Mouse (Mus musculus) intestine, embryonic 16.5 days (tissue): Measurements from ENCODE around the gene Pax8. TPM values are rescaled to one million over a fixed set of nuclear protein-coding genes. Genes with fewer than 3 reads are reported as not detected.

Experiments
- ATAC-seq: fragments of 200-750 bp; cut with Nextera tagmentation; 2 replicates; pipeline ENCODE4 v1.8.0; 2017; ENCODE audit warnings: moderate TSS enrichment, moderate library complexity
- H3K27ac ChIP-seq: fragments of 300-500 bp; sonication (generic); 2 replicates; pipeline ENCODE4 v1.5.1; 2014; ENCODE audit warnings: mild to moderate bottlenecking, low read length
- H3K27me3 ChIP-seq: fragments of 300-500 bp; sonication (generic); replicated peaks from 2 replicates; pipeline ENCODE4 v1.6.1; 2014; ENCODE audit warnings: low read length, control low read depth, mixed read lengths; ENCODE audit not compliant: control insufficient read depth, insufficient read depth
- H3K36me3 ChIP-seq: fragments of 300-500 bp; sonication (generic); 2 replicates; pipeline ENCODE4 v1.6.1; 2014; ENCODE audit warnings: low read length, control low read depth; ENCODE audit not compliant: control insufficient read depth, insufficient read depth
- H3K4me1 ChIP-seq: fragments of 300-500 bp; sonication (generic); 2 replicates; pipeline ENCODE4 v1.6.1; 2014; ENCODE audit warnings: low read length, control low read depth, mixed read lengths; ENCODE audit not compliant: control insufficient read depth, insufficient read depth
- H3K4me2 ChIP-seq: fragments of 300-500 bp; sonication (generic); 2 replicates; pipeline ENCODE4 v1.6.1; 2014; ENCODE audit warnings: low read depth, low read length, control low read depth
- H3K4me3 ChIP-seq: fragments of 300-500 bp; sonication (generic); 2 replicates; pipeline ENCODE4 v1.5.1; 2014; ENCODE audit warnings: mild to moderate bottlenecking, low read length
- H3K9ac ChIP-seq: fragments of 300-500 bp; sonication (generic); 2 replicates; pipeline ENCODE4 v1.6.1; 2014; ENCODE audit warnings: low read depth, low read length
- H3K9me3 ChIP-seq: fragments of 300-500 bp; sonication (generic); 2 replicates; pipeline ENCODE4 v1.6.1; 2016; ENCODE audit warnings: low read length, control low read depth; ENCODE audit not compliant: control insufficient read depth
- WGBS: fragments of 180-500 bp; shearing (Covaris S2); extraction: QIAGEN DNeasy Blood & Tissue Kit; methylation state at CpG from one replicate; pipeline ENCODE4 v1.1.7; 2014; 5-methylcytosine and 5-hydroxymethylcytosine counted together
- polyA plus RNA-seq: library from polyadenylated mRNA; unstranded; fragments of >200 nt; fragmentation: Nextera tagmentation; extraction: Ambion mirVana; gene quantifications from 2 replicates; pipeline ENCODE4 v1.2.1, GENCODE M21; 2015

The Pax8 gene
- polyA plus RNA-seq, 1 experiment from 2014 or later = 0.99 TPM

DNA sequence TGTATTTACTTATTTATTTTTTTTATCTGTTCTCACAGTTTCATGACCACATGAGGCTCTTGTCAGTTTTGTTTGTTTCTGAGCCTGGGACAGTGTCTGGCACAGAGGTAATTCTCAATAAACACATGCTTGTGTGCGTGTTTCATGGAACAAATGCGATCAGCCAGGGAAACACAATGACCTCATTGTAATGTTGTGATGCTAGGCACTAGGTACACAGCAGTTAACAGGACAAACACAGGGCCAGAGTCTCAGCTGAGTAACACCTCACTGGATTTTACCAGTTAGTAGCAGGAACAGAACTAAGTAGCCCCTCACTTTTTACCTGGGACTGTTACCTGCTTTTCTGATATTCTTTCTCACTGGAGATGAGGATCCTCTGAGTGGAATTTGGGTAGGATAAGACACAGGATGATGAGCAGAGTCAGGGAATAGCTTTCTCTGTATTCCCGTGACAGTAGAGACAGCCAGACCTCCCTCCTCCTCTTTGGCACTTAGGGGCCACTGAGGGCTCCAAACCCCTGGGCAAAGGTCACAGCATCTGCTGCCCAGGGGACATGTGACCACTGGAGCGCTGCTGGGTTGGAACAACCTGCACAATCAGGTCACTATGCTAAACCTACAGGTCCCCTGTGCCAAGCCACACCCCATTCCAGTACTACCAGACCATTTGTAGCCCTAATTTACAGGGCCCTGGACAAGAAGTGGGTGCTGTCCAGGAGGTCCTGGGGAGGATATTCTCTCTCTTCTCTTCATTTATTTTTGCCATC is 11.8 kb upstream of the Pax8 start:
- no peaks in the 10 kb centered on the region for H3K4me1 ChIP-seq
- WGBS = 64% methylated on average over 4 of the region's 4 CpGs

GRCm38 (mm10) chr2:24485398-24485797 is 10.0 kb upstream of the Pax8 start:
- WGBS = 77% methylated on average over 4 of the region's 4 CpGs
- Histone ChIP-seq H3K9me3 (no peaks in the 10 kb centered on the region), H3K4me1 (no peaks in the 10 kb centered on the region), H3K27ac (no peak overlapping the region), H3K9ac (no peak overlapping the region), H3K4me2 (no peak overlapping the region), H3K36me3 (no peaks in the 10 kb centered on the region), H3K4me3 (no peak overlapping the region), H3K27me3 (no peaks in the 10 kb centered on the region)
- 0 out of 2 replicates have a peak, but pooled peaks have one; percentile 46 for ATAC-seq

More for the DNA sequence above, 11.8 kb upstream of the Pax8 start:
- Histone ChIP-seq H3K9ac (no peak overlapping the region), H3K4me2 (no peak overlapping the region), H3K4me3 (no peak overlapping the region), H3K9me3 (no peaks in the 10 kb centered on the region), H3K27ac (no peak overlapping the region), H3K36me3 (no peaks in the 10 kb centered on the region), H3K27me3 (no peaks in the 10 kb centered on the region)
- no peak for ATAC-seq

- H3K9me3 ChIP-seq = no peaks in the 10 kb centered on the region
- H3K9ac ChIP-seq = no peak overlapping the region
- peaks cover 14% of the 10 kb centered on the region for H3K27me3 ChIP-seq
- peaks cover 11% of the 10 kb centered on the region; the same call in 1 of the 2 replicates for H3K4me1 ChIP-seq
- H3K4me2 ChIP-seq = no peak overlapping the region
- 42% methylated on average over 2 of the region's 2 CpGs for WGBS
- no peak overlapping the region for H3K4me3 ChIP-seq
- H3K36me3 ChIP-seq = no peaks in the 10 kb centered on the region
- ATAC-seq = 0 out of 2 replicates have a peak, but pooled peaks have one; percentile 24
- H3K27ac ChIP-seq = no peak overlapping the region
Measured at GRCm38 (mm10) chr2:24479906-24480305, 4.5 kb upstream of the Pax8 start.

DNA sequence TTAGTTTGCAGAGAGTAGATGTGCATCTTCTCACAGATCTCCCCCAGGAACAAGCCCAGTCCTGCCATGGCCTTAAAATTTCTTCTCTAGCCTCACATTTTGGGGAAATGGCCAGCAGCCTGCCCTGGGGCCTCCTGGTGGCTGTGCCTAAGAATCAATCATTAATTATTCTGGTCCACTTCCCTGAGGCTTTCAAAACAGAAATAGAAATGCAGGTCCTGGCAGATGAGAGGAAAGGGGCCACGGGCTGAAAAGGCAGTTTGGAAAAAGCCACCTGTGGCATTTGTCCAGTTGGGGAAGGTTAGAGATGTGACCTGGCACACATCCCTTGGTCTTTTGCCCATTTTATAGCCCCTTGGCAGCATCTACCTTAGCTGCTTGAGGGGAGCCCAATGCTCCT is 3.8 kb upstream of the Pax8 start:
- H3K36me3 ChIP-seq = no peaks in the 10 kb centered on the region
- WGBS = 11% methylated on average over 1 of the region's 1 CpGs
- peak; percentile 36; the same call in 1 of the 2 replicates for ATAC-seq
- peaks cover 21% of the 10 kb centered on the region for H3K27me3 ChIP-seq
- peaks cover 16% of the 10 kb centered on the region; the same call in 1 of the 2 replicates for H3K4me1 ChIP-seq
- no peak overlapping the region for H3K4me3 ChIP-seq
- no peak overlapping the region for H3K27ac ChIP-seq
- no peak overlapping the region; the same call in 1 of the 2 replicates for H3K9ac ChIP-seq
- H3K4me2 ChIP-seq = no peak overlapping the region
- no peaks in the 10 kb centered on the region for H3K9me3 ChIP-seq

GRCm38 (mm10) chr2:24478611-24479010 is 3.2 kb upstream of the Pax8 start:
- Histone ChIP-seq H3K9ac (no peak overlapping the region), H3K27me3 (peaks cover 27% of the 10 kb centered on the region), H3K4me1 (peaks cover 22% of the 10 kb centered on the region), H3K36me3 (no peaks in the 10 kb centered on the region), H3K4me3 (no peak overlapping the region), H3K4me2 (no peak overlapping the region), H3K27ac (0 out of 2 replicates have a peak overlapping the region, but pooled peaks have one; percentile 43), H3K9me3 (no peaks in the 10 kb centered on the region)
- ATAC-seq = peak; percentile 71
- 54% methylated on average over 4 of the region's 4 CpGs for WGBS

GRCm38 (mm10) chr2:24474514-24475378 is 653 bp downstream of the Pax8 start:
- H3K4me3 ChIP-seq = peak overlapping the region; percentile 36; the same call in 1 of the 2 replicates
- WGBS = 49% methylated on average over 29 of the region's 29 CpGs
- ATAC-seq = no peak
- no peak overlapping the region for H3K27ac ChIP-seq
- no peaks in the 10 kb centered on the region for H3K9me3 ChIP-seq
- H3K36me3 ChIP-seq = no peaks in the 10 kb centered on the region
- H3K9ac ChIP-seq = no peak overlapping the region
- H3K27me3 ChIP-seq = peaks cover 42% of the 10 kb centered on the region
- peaks cover 21% of the 10 kb centered on the region for H3K4me1 ChIP-seq
- H3K4me2 ChIP-seq = peak overlapping the region; percentile 55; the same call in 1 of the 2 replicates

DNA sequence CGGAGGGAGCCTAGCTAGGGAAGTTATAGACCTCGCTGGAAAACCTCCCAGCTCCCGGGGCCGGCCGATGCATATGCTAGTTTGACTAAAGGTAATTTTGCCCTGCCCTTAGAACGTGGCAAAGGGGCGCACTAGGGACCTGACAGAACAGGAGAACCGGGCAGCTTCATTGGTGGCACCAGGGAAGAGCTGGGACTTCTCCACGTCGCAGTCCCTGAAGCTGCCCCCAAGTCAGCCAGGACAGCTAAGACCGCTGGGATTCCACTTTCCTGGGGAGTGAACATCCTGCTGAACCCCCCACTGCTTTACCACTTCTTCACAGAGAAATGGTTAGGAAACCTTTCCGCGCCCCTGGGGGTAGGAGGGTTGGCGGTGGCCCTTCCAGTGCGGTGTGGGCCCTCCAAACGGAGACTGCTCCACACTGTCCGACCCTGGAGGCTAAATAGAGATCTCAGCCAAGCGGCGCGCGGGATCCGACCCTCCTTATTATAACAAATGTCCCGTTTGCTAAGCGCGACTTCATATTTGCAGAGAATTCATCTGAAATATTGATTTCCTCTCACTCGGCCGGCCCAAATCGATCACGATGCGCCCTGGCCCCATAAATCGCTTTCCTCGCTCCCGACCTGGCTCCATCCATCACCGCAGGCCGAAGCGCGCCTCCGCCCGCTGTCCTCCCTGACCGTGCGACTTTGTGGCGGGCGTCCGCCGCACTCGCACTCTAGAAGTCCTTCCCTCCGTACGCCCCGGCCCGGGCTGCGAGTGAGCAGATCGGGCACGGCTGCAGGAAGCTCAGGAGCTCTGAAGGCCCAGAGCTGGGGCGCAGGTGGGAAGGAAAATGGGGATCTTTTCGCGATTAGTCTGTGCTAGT is 1.5 kb downstream of the Pax8 start:
- Histone ChIP-seq H3K9me3 (no peaks in the 10 kb centered on the region), H3K27ac (no peak overlapping the region), H3K4me3 (peak overlapping the region; percentile 36), H3K27me3 (peaks cover 42% of the 10 kb centered on the region), H3K4me2 (peak overlapping the region; percentile 55), H3K36me3 (no peaks in the 10 kb centered on the region), H3K9ac (no peak overlapping the region), H3K4me1 (peaks cover 15% of the 10 kb centered on the region; the same call in 1 of the 2 replicates)
- ATAC-seq = no peak
- 3% methylated on average over 56 of the region's 56 CpGs for WGBS

DNA sequence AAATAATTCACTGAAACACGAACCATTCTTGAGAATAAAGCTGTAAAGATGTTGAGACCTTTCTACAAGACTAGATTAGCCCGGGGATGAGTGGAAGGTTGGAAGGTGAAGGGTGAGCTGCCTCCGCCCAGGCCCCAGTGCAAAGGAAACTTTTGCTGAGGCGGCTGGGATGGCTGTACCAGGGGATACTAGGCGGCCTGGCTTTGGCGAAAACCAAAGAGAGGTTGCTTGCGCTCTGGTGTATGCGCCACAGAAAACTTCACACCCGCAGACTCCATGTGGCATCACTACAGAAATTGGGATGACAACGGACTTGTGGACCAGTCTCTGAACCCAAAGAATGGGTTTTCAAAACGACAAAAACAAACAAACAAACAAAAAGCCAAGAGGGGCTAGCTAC is 2.7 kb downstream of the Pax8 start:
- no peaks in the 10 kb centered on the region for H3K36me3 ChIP-seq
- peaks cover 42% of the 10 kb centered on the region for H3K27me3 ChIP-seq
- no peak for ATAC-seq
- H3K9ac ChIP-seq = no peak overlapping the region
- H3K4me3 ChIP-seq = no peak overlapping the region
- no peak overlapping the region for H3K27ac ChIP-seq
- H3K9me3 ChIP-seq = no peaks in the 10 kb centered on the region
- peaks cover 16% of the 10 kb centered on the region; the same call in 1 of the 2 replicates for H3K4me1 ChIP-seq
- no peak overlapping the region for H3K4me2 ChIP-seq
- WGBS = 14% methylated on average over 11 of the region's 11 CpGs
